Mouse (Mus musculus): Measurements from ENCODE around the gene Itsn1. TPM values are rescaled to one million over a fixed set of nuclear protein-coding genes. Genes with fewer than 3 reads are reported as not detected.

Gene Itsn1
- polyA plus RNA-seq, 2 experiments, result 31.4 to 46.8 TPM

DNA sequence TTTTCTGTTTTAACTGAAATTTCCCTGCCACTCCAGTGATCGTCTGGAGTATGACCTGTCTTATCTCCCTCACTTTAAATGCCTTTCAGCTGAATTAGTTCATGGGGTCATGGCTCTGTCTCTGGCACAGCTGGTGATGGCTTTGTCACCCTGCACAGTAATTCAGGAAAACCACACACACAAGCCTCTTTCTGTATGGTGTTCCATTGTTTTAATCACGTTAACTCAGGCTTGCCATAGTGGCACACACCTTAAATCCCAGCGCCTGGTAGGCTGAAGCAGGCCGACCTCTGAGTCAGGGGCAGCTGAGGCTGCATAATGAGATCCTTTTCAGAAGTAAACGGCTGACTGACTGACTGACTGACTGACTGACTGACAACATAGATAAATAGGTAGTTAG is 99.5 kb downstream of the Itsn1 start:
- WGBS (ENCODE audit: insufficient replicate concordance), result 60% methylated on average over 5 of the region's 5 CpGs
- Histone ChIP-seq H3K36me3 (replicated peaks; ENCODE audit: control insufficient read depth, insufficient read depth, low read depth) (peaks cover 64% of the 10 kb centered on the region), H3K27me3 (ENCODE audit: control insufficient read depth, insufficient read depth, low read length) (no peaks in the 10 kb centered on the region), H3K4me3 (ENCODE audit: insufficient read depth in 1 of 2, low read depth in 2 of 2, low read length in 2 of 2) (no peak overlapping the region), H3K27ac (no peak overlapping the region), H3K4me1 (replicated peaks; ENCODE audit: control insufficient read depth in 2 of 2, insufficient read depth in 2 of 2, low read length in 1 of 2) (peaks cover 8 to 19% of the 10 kb centered on the region in 2 experiments), H3K4me2 (ENCODE audit: low read depth) (no peak overlapping the region), H3K9me3 (ENCODE audit: control insufficient read depth, low read length) (no peaks in the 10 kb centered on the region), H3K9ac (replicated peaks) (no peak overlapping the region)
- TF ChIP-seq CTCF (IDR thresholded peaks at IDR 0.05; ENCODE audit: low read depth), result no peak
- no peak for TF ChIP-seq EP300 (IDR thresholded peaks at IDR 0.05; ENCODE audit: low read depth)
- no peak for DNase-seq (ENCODE audit: low read depth in 3 of 3, low spot score in 3 of 3)
- ATAC-seq (ENCODE audit: insufficient read depth), result no peak

DNA sequence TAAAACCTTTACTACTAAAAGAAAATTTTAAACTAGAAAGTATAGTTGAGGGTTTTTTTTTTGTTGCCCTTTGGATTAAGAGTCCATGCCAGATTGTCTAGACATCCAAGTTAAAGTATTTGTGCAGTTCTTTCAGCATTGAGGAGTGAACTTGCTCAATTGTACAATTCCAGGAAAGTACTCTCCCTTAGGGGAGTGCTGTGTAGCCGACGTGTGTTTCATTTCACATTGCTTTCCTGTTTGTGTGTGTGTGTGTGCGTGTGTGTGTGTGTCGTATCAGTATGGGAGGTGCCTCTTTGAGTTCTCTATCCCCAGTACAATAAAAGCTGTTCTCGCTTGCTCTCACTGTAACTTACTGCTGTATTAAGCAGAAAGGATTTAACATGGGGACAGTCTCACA is 100.0 kb downstream of the Itsn1 start:
- ATAC-seq (ENCODE audit: insufficient read depth), result no peak
- no peak for TF ChIP-seq CTCF (IDR thresholded peaks at IDR 0.05; ENCODE audit: low read depth)
- TF ChIP-seq EP300 (IDR thresholded peaks at IDR 0.05; ENCODE audit: low read depth), result no peak
- no peak for DNase-seq (ENCODE audit: low read depth in 3 of 3, low spot score in 3 of 3)
- H3K9ac ChIP-seq (replicated peaks), result no peak overlapping the region
- no peaks in the 10 kb centered on the region for H3K9me3 ChIP-seq (ENCODE audit: control insufficient read depth, low read length)
- WGBS (ENCODE audit: insufficient replicate concordance), result 64% methylated on average over 5 of the region's 5 CpGs
- no peak overlapping the region for H3K27ac ChIP-seq
- H3K4me3 ChIP-seq (ENCODE audit: insufficient read depth in 1 of 2, low read depth in 2 of 2, low read length in 2 of 2), result no peak overlapping the region
- peaks cover 3 to 17% of the 10 kb centered on the region in 2 experiments for H3K4me1 ChIP-seq (replicated peaks; ENCODE audit: control insufficient read depth in 2 of 2, insufficient read depth in 2 of 2, low read length in 1 of 2)
- H3K36me3 ChIP-seq (replicated peaks; ENCODE audit: control insufficient read depth, insufficient read depth, low read depth), result peaks cover 60% of the 10 kb centered on the region
- H3K4me2 ChIP-seq (ENCODE audit: low read depth), result no peak overlapping the region
- H3K27me3 ChIP-seq (ENCODE audit: control insufficient read depth, insufficient read depth, low read length), result no peaks in the 10 kb centered on the region

DNA sequence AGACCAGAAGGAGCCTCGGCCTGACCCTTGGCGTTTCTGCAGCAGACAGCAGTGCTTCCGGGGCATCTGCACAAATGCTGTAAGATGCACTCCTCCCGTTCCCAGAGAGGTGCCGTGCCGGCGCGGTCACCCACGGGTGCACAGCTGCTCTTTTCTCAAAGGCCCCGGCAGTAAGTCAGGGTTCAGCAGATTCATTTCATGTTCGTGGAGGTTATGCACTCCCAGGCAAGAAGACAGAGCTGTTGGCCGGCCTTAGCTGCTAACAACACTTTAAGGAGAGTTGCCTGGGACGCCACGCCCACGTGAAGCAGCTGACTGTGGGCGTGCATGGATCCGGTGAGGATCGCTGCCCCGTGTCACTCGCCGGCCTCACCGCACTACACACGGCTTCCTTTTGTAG is 101.2 kb downstream of the Itsn1 start:
- WGBS (ENCODE audit: insufficient replicate concordance), result 87% methylated on average over 23 of the region's 23 CpGs
- Histone ChIP-seq H3K4me2 (ENCODE audit: low read depth) (no peak overlapping the region), H3K27me3 (ENCODE audit: control insufficient read depth, insufficient read depth, low read length) (no peaks in the 10 kb centered on the region), H3K27ac (no peak overlapping the region), H3K4me3 (ENCODE audit: insufficient read depth in 1 of 2, low read depth in 2 of 2, low read length in 2 of 2) (no peak overlapping the region), H3K36me3 (replicated peaks; ENCODE audit: control insufficient read depth, insufficient read depth, low read depth) (peaks cover 60% of the 10 kb centered on the region), H3K9me3 (ENCODE audit: control insufficient read depth, low read length) (no peaks in the 10 kb centered on the region), H3K9ac (replicated peaks) (no peak overlapping the region), H3K4me1 (replicated peaks; ENCODE audit: control insufficient read depth in 2 of 2, insufficient read depth in 2 of 2, low read length in 1 of 2) (peaks cover 3 to 14% of the 10 kb centered on the region in 2 experiments)
- no peak for TF ChIP-seq CTCF (IDR thresholded peaks at IDR 0.05; ENCODE audit: low read depth)
- TF ChIP-seq EP300 (IDR thresholded peaks at IDR 0.05; ENCODE audit: low read depth), result no peak
- ATAC-seq (ENCODE audit: insufficient read depth) (no peak), DNase-seq (ENCODE audit: low read depth in 3 of 3, low spot score in 3 of 3) (no peak)

GRCm38 (mm10) chr16:91833121-91833520 is 104.0 kb downstream of the Itsn1 start:
- DNase-seq (ENCODE audit: low read depth in 3 of 3, low spot score in 3 of 3), result no peak
- H3K36me3 ChIP-seq (replicated peaks; ENCODE audit: control insufficient read depth, insufficient read depth, low read depth), result peaks cover 36% of the 10 kb centered on the region
- 69% methylated on average over 5 of the region's 5 CpGs for WGBS (ENCODE audit: insufficient replicate concordance)
- no peak overlapping the region for H3K27ac ChIP-seq
- no peak overlapping the region for H3K9ac ChIP-seq (replicated peaks)
- no peaks in the 10 kb centered on the region for H3K9me3 ChIP-seq (ENCODE audit: control insufficient read depth, low read length)
- H3K4me1 ChIP-seq (replicated peaks; ENCODE audit: control insufficient read depth in 2 of 2, insufficient read depth in 2 of 2, low read length in 1 of 2), result no peaks in the 10 kb centered on the region; a peak in 1 of 4 replicates
- no peak overlapping the region for H3K4me2 ChIP-seq (ENCODE audit: low read depth)
- TF ChIP-seq CTCF (IDR thresholded peaks at IDR 0.05; ENCODE audit: low read depth), result no peak
- TF ChIP-seq EP300 (IDR thresholded peaks at IDR 0.05; ENCODE audit: low read depth), result no peak
- no peak for ATAC-seq (ENCODE audit: insufficient read depth)
- H3K27me3 ChIP-seq (ENCODE audit: control insufficient read depth, insufficient read depth, low read length), result no peaks in the 10 kb centered on the region
- H3K4me3 ChIP-seq (ENCODE audit: insufficient read depth in 1 of 2, low read depth in 2 of 2, low read length in 2 of 2), result no peak overlapping the region

GRCm38 (mm10) chr16:91833558-91833957 is 104.5 kb downstream of the Itsn1 start:
- no peak overlapping the region for H3K9ac ChIP-seq (replicated peaks)
- no peak for ATAC-seq (ENCODE audit: insufficient read depth)
- no peak overlapping the region for H3K27ac ChIP-seq
- no peaks in the 10 kb centered on the region for H3K27me3 ChIP-seq (ENCODE audit: control insufficient read depth, insufficient read depth, low read length)
- no peak for TF ChIP-seq CTCF (IDR thresholded peaks at IDR 0.05; ENCODE audit: low read depth)
- TF ChIP-seq EP300 (IDR thresholded peaks at IDR 0.05; ENCODE audit: low read depth), result no peak
- 81% methylated on average over 2 of the region's 2 CpGs for WGBS (ENCODE audit: insufficient replicate concordance)
- peaks cover 32% of the 10 kb centered on the region for H3K36me3 ChIP-seq (replicated peaks; ENCODE audit: control insufficient read depth, insufficient read depth, low read depth)
- no peaks in the 10 kb centered on the region for H3K9me3 ChIP-seq (ENCODE audit: control insufficient read depth, low read length)
- DNase-seq (ENCODE audit: low read depth in 3 of 3, low spot score in 3 of 3), result no peak
- no peak overlapping the region for H3K4me2 ChIP-seq (ENCODE audit: low read depth)
- H3K4me3 ChIP-seq (ENCODE audit: insufficient read depth in 1 of 2, low read depth in 2 of 2, low read length in 2 of 2), result no peak overlapping the region
- no peaks in the 10 kb centered on the region; a peak in 1 of 4 replicates for H3K4me1 ChIP-seq (replicated peaks; ENCODE audit: control insufficient read depth in 2 of 2, insufficient read depth in 2 of 2, low read length in 1 of 2)

Measured in liver, embryonic 14.5 days (tissue).